Mouse (Mus musculus): ENCODE measurements around the gene Zfp949. TPM values are rescaled to one million over a fixed set of nuclear protein-coding genes. Genes with fewer than 3 reads are reported as not detected.

The Zfp949 gene
- polyA plus RNA-seq, 1 experiment from 2014 or later, result 5.8 TPM

DNA sequence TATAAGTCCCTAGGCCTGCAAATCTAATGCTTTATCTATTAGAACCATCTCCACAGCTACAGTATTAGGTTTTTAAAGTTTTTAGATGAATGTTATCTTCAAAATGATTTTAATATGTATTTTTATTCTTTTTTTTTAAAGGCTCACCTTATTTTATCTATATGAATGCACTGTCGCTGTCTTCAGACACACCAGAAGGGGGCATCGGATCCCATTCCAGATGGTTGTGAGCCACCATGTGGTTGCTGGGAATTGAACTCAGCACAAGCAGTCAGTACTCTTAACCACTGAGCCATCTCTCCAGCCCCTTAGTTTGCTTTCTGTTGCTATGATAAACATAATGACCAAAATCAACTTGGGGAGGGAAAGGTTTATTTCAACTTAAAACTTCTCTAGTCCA is 23.5 kb upstream of the Zfp949 start:
- Histone ChIP-seq H3K4me3 (no peak overlapping the region), H3K9me3 (no peaks in the 10 kb centered on the region), H3K27me3 (ENCODE audit: poor library complexity, severe bottlenecking) (no peaks in the 10 kb centered on the region), H3K27ac (no peak overlapping the region), H3K36me3 (replicated peaks) (peaks cover 25% of the 10 kb centered on the region), H3K4me1 (peaks cover 19% of the 10 kb centered on the region)
- DNase-seq (ENCODE audit: extremely low spot score, low spot score), result no peak
- WGBS, result 94% methylated on average over 2 of the region's 2 CpGs

DNA sequence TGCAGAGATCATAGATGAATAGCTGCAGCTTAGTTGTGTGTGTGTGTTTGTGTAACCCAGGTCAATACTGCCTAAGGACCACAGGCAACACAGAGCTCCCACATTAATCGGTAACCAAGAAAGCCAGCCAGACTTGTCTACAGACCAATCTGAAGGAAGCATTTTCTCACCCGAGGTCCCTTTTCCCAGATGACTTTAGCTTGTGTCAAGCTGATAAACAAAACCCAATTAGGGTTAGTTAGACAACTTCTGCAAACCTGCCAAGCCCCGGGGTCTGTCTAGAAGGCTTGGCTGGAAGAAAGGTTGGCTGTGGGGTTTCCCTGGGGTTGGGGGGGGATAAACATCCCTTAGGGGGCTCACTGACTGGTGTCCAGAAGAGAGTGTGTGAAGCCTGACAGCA is 23.0 kb upstream of the Zfp949 start:
- peaks cover 22% of the 10 kb centered on the region for H3K36me3 ChIP-seq (replicated peaks)
- DNase-seq (ENCODE audit: extremely low spot score, low spot score), result no peak
- H3K27me3 ChIP-seq (ENCODE audit: poor library complexity, severe bottlenecking), result no peaks in the 10 kb centered on the region
- no peaks in the 10 kb centered on the region for H3K9me3 ChIP-seq
- H3K4me3 ChIP-seq, result no peak overlapping the region
- WGBS, result 88% methylated on average over 3 of the region's 3 CpGs
- H3K27ac ChIP-seq, result no peak overlapping the region
- H3K4me1 ChIP-seq, result peaks cover 19% of the 10 kb centered on the region

DNA sequence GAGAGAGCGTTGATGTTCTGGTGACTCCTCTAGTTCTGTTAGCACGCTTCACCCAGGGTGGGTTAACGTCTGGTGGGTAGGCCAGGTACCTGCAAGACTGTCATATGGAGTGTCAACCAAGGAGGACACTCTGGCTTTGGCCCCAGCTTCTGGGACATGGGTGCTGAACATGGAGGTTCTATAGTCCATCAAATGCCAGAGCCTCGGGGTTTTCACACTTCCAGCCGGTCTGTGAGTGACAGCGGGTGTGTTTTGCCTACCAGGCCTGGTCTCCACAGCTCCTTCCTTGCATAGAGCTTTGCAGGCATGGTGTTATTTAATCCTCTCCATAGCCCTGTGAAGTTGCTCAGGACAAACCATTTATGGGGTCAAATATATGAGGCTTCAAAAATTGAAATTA is 22.5 kb upstream of the Zfp949 start:
- 88% methylated on average over 6 of the region's 6 CpGs for whole genome bisulfite sequencing
- peaks cover 17% of the 10 kb centered on the region for H3K36me3 ChIP-seq (replicated peaks)
- peaks cover 17% of the 10 kb centered on the region for H3K4me1 ChIP-seq
- H3K4me3 ChIP-seq, result no peak overlapping the region
- H3K27ac ChIP-seq, result no peak overlapping the region
- no peak for DNase-seq (ENCODE audit: extremely low spot score, low spot score)
- no peaks in the 10 kb centered on the region for H3K9me3 ChIP-seq
- H3K27me3 ChIP-seq (ENCODE audit: poor library complexity, severe bottlenecking), result no peaks in the 10 kb centered on the region

DNA sequence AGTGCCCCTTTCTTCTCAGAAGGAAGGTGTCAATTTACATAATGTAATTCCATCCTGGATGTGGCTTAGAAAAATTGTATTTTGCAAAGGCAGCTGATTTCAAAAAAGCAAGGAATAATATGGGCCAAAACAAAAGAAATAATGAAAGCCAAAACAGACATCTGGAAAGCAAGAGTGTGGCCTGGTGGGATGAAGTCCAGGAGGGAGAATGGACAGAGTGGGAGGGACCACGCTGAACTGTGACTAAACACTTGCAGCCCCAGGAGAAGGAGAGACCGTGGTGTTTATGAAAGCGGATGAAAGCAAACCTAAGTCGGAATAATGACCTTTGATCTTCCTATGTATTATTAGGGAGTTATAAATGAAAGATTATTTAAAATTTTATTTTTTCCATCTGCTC is 19.9 kb upstream of the Zfp949 start:
- Histone ChIP-seq H3K36me3 (replicated peaks) (no peaks in the 10 kb centered on the region), H3K4me1 (peaks cover 8% of the 10 kb centered on the region), H3K4me3 (no peak overlapping the region), H3K27me3 (ENCODE audit: poor library complexity, severe bottlenecking) (no peaks in the 10 kb centered on the region), H3K27ac (no peak overlapping the region), H3K9me3 (no peaks in the 10 kb centered on the region)
- WGBS, result 76% methylated on average over 4 of the region's 4 CpGs
- no peak for DNase-seq (ENCODE audit: extremely low spot score, low spot score)

DNA sequence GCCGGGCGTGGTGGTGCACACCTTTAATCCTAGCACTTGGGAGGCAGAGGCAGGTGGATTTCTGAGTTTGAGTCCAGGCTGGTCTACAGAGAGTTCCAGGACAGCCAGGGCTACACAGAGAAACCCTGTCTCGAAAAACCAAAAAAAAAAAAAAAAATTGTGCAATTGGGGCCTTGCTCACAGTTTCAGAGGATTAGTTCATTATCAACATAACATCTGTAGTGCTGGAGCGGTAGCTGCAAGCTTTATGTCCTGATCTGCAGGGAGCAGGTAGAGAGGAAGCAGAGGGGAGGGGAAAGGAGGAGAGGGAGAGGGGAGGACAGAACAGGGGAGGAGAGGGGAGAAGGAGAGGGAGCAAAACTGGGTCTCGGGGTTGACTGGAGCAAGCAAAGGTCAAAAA is 19.1 kb upstream of the Zfp949 start:
- no peak overlapping the region for H3K4me3 ChIP-seq
- DNase-seq (ENCODE audit: extremely low spot score, low spot score), result no peak
- no peaks in the 10 kb centered on the region for H3K36me3 ChIP-seq (replicated peaks)
- 79% methylated on average over 5 of the region's 5 CpGs for whole genome bisulfite sequencing
- H3K9me3 ChIP-seq, result no peaks in the 10 kb centered on the region
- H3K27me3 ChIP-seq (ENCODE audit: poor library complexity, severe bottlenecking), result no peaks in the 10 kb centered on the region
- peaks cover 2% of the 10 kb centered on the region for H3K4me1 ChIP-seq
- no peak overlapping the region for H3K27ac ChIP-seq

DNA sequence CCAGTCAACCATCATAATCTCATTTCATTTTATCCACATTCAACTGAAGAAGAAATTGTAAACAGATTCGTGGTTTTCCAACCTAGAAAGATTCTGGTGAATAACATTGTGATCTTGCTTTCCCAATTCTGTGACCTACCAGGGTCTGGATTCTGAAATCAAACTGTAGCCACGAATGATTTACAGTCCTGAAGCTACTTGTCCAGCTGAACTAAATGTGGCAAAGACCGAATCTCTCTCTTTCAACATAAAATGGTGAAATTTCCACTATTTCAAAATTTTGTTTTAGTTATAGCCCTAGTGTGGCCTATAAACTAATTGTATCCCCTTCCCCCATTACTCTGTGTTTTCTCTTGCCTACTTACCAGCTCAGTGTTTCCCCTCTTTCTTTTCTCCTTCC is 18.2 kb upstream of the Zfp949 start:
- Histone ChIP-seq H3K4me1 (no peaks in the 10 kb centered on the region), H3K4me3 (no peak overlapping the region), H3K36me3 (replicated peaks) (no peaks in the 10 kb centered on the region), H3K9me3 (no peaks in the 10 kb centered on the region), H3K27ac (no peak overlapping the region), H3K27me3 (ENCODE audit: poor library complexity, severe bottlenecking) (no peaks in the 10 kb centered on the region)
- DNase-seq (ENCODE audit: extremely low spot score, low spot score), result no peak
- WGBS, result 89% methylated on average over 3 of the region's 3 CpGs

DNA sequence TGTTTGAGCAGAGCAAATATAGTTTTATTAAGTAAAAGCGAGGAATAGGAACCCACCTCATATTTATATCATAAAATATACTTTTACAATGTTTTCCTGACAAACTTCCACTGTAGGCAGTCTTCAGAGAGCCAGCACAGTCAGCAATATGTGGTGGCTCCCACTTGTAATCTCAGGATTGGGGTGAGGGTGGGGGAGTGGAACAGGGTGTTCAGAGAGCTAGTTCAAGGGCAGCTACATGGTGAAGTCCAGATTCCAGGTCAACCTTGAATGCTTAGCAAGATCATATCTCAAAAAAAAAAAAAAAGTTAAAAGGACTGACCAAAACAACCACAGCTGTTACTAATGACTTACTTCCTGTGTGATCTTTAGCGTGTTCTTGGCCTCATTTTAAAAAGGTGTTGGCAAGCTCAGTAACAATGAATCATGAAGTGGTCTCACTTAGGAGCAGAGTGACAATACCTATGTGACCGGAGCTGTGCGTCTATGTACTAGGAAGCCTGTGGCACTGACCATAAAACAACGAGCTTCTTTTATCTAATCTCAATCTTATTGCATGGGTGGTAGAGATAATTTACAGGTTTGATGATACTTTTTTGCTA is 17.7 kb upstream of the Zfp949 start:
- Histone ChIP-seq H3K9me3 (no peaks in the 10 kb centered on the region), H3K27ac (no peak overlapping the region), H3K27me3 (ENCODE audit: poor library complexity, severe bottlenecking) (no peaks in the 10 kb centered on the region), H3K4me3 (no peak overlapping the region), H3K36me3 (replicated peaks) (no peaks in the 10 kb centered on the region), H3K4me1 (no peaks in the 10 kb centered on the region)
- WGBS, result 88% methylated on average over 5 of the region's 5 CpGs
- DNase-seq (ENCODE audit: extremely low spot score, low spot score), result no peak

DNA sequence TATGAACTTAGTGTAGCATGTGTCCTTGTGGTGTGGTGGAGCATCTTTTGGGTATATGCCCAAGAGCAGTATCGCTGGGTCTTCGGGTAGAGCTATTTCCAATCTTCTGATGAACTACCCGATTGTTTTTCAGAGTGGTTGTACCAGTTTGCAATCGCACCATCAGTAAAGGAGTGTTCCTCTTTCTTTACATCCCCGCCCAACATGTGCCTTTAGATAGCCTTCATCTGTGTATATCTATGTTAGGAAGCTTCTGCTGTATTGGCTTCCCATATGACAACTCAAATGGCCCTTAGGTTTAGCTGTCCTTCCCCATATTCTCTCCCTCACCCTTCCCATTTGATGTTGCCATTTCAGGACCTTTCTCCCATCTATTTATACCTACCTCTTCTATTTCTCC is 13.7 kb upstream of the Zfp949 start:
- no peak for DNase-seq (ENCODE audit: extremely low spot score, low spot score)
- Histone ChIP-seq H3K4me3 (no peak overlapping the region), H3K36me3 (replicated peaks) (no peaks in the 10 kb centered on the region), H3K4me1 (no peaks in the 10 kb centered on the region), H3K9me3 (no peaks in the 10 kb centered on the region), H3K27me3 (ENCODE audit: poor library complexity, severe bottlenecking) (no peaks in the 10 kb centered on the region), H3K27ac (no peak overlapping the region)
- WGBS, result 91% methylated on average over 5 of the region's 5 CpGs

DNA sequence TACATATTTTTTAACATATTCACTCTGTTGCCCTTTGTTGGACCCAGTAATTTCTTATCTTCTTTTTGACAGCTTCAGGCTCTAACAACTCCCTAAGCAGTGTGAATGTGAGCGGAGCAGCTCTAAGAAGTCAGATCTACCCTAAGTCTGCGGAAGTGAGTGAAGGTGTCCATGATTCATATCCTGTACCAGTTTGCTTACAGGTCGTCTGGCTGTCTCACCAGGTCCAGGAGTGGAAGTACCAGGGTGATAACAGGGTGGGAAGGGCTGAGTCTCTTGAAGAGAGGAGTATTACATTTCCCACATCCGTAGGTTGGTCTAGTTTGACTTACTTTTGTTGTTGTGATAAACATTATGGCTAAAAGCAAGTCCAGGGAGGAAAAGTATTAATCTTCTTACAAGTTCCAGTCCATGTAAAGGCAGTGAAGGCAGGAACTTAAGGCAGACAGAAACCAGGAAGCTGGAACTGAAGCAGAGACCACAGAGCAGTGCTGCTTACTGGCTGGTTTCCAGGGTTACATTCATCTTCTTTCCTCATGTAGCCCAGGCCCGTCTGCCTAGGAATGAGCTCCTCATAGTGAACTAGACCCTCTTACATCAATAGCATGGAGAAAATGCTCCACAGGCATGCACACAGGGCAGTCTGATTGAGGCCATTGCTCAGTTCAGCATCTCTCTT is 8.1 kb upstream of the Zfp949 start:
- H3K27me3 ChIP-seq (ENCODE audit: poor library complexity, severe bottlenecking), result no peaks in the 10 kb centered on the region
- no peak for DNase-seq (ENCODE audit: extremely low spot score, low spot score)
- no peaks in the 10 kb centered on the region for H3K9me3 ChIP-seq
- H3K4me3 ChIP-seq, result no peak overlapping the region
- no peaks in the 10 kb centered on the region for H3K4me1 ChIP-seq
- H3K27ac ChIP-seq, result no peak overlapping the region
- 80% methylated on average over 5 of the region's 5 CpGs for WGBS
- H3K36me3 ChIP-seq (replicated peaks), result no peaks in the 10 kb centered on the region

DNA sequence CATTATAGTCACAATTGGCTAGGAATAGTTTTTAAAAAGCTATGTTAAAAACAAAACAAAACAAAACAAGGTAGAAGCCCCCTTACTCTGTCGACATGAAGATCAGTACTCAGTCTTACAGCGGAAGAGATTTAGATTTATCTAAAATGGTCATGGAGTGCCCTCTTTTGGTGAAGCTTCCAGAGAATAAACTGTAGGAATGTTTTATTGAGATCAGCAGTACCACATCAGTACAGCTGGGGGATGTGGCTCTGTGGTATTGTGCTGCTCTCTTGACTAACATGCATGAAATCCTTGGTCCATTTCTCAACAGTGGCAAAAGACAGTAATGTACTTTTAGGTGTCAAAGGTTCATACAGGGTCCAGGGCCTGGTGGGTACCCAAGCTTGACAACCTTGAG is 5.0 kb upstream of the Zfp949 start:
- H3K4me3 ChIP-seq, result no peak overlapping the region
- 38% methylated on average over 2 of the region's 2 CpGs for WGBS
- no peak overlapping the region for H3K27ac ChIP-seq
- no peak for DNase-seq (ENCODE audit: extremely low spot score, low spot score)
- no peaks in the 10 kb centered on the region for H3K9me3 ChIP-seq
- H3K36me3 ChIP-seq (replicated peaks), result no peaks in the 10 kb centered on the region
- peaks cover 5% of the 10 kb centered on the region; the same call in 1 of the 2 replicates for H3K4me1 ChIP-seq
- no peaks in the 10 kb centered on the region for H3K27me3 ChIP-seq (ENCODE audit: poor library complexity, severe bottlenecking)

DNA sequence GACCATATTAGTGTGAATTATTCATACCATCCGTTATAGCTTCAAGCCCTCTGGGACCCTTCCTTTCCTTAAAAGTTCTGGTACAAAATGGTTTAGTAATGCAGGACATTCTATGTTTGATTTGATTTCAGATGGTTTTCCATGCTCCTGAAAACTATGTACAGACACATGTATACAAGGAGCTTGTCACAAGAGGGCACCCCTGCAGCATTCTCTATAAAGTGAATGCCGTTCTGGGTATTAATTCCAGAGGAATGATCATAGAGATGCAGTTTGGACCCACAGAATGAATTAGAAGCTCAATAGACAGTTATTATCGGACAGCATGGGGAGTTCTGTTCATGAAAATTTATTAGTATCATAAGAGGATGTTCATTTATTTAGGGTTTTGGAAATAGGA is 2.3 kb upstream of the Zfp949 start:
- Histone ChIP-seq H3K4me1 (peaks cover 19% of the 10 kb centered on the region), H3K4me3 (no peak overlapping the region), H3K27ac (no peak overlapping the region), H3K27me3 (ENCODE audit: poor library complexity, severe bottlenecking) (no peaks in the 10 kb centered on the region), H3K36me3 (replicated peaks) (no peaks in the 10 kb centered on the region), H3K9me3 (no peaks in the 10 kb centered on the region)
- 50% methylated on average over 3 of the region's 3 CpGs for WGBS
- no peak for DNase-seq (ENCODE audit: extremely low spot score, low spot score)

DNA sequence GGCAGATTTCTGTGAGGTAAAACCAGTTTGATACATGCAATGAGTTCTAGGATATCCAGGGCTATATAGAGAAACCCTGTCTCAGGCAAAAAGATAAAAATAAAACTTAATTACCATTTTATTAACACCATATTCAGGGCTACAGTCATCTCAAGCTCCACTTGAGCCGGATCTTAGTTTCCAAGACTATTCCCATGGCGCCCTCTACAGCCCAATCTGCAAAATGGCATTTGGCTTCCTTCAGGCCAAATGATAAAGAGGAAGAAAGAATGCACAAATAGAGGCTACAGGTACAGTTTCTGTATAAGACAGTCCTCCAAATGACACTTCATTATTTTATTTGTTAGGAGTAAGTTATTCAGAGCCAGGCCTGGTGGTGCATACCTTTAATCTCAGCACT is 1.7 kb upstream of the Zfp949 start:
- Histone ChIP-seq H3K27ac (no peak overlapping the region), H3K4me3 (no peak overlapping the region), H3K27me3 (ENCODE audit: poor library complexity, severe bottlenecking) (no peaks in the 10 kb centered on the region), H3K9me3 (no peaks in the 10 kb centered on the region), H3K36me3 (replicated peaks) (no peaks in the 10 kb centered on the region), H3K4me1 (peaks cover 19% of the 10 kb centered on the region)
- WGBS, result 6% methylated on average over 2 of the region's 2 CpGs
- peak; percentile 21 for DNase-seq (ENCODE audit: extremely low spot score, low spot score)

DNA sequence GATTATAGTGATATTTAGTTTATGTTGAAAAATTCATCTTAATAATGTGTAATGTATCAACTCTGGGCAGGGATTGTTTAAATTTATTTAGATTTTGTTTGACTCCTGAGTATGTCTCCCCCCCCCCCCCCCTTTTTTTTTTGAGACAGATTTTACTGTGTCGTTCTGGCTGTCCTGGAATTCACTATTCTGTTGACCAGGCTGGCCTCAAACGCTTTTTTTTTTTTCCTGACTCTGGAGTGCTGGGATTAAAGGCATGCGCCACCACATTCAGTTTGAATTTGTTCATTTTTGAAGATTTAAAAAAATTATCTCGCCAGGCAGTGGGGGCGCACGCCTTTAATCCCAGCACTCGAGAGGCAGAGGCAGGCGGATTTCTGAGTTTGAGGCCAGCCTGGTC is 1.2 kb upstream of the Zfp949 start:
- 66% methylated on average over 8 of the region's 8 CpGs for WGBS
- Histone ChIP-seq H3K27me3 (ENCODE audit: poor library complexity, severe bottlenecking) (no peaks in the 10 kb centered on the region), H3K27ac (no peak overlapping the region), H3K4me3 (no peak overlapping the region), H3K9me3 (no peaks in the 10 kb centered on the region), H3K36me3 (replicated peaks) (no peaks in the 10 kb centered on the region), H3K4me1 (peaks cover 19% of the 10 kb centered on the region)
- no peak for DNase-seq (ENCODE audit: extremely low spot score, low spot score)

All from forebrain, embryonic 10.5 days (tissue).